Mouse (Mus musculus): ENCODE results near the gene Nfatc4.

Nfatc4 gene

DNA sequence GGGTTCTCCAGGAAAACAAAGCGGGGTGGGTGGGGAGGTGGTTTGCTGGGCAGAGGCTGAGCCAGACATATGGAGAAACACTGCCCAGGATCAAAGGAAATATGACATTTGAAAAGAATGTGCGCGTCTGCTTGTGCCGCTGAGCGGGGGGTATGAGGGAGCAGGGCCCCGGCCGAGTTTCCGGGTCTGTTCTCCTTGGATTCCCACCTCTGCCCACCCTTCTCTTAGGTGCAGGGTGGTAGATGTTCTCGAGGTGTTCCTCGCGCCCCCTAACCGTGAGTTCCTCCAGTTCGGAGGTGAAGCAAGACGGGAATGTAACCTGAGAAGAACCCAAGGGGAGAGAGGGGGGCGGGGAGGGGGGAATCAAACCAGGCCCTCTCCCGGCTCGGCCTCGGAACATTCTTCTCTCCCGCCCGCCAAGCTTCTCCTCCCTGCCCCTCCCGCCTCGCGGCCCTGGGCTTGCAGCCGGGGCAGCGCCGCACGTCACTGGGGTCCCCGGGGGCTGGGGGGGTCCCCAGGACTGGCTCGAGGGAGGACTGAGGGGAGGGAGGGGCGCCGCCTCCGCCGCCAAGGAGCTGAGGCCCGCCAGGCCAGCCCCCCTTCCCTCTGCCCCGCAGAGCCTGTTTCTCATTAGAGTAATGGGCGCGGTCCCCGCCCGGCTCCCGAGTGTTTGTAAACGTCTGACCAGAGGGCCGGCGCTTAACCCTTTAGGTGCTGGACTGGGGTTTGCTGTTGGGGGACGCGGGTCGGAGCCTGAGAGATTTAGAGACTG is at the start of gene Nfatc4:
Nfatc4 (plus strand) TSS at position 154 of the 772 bp plus-strand sequence.
- peak; percentile 73 for DNase-seq

DNA sequence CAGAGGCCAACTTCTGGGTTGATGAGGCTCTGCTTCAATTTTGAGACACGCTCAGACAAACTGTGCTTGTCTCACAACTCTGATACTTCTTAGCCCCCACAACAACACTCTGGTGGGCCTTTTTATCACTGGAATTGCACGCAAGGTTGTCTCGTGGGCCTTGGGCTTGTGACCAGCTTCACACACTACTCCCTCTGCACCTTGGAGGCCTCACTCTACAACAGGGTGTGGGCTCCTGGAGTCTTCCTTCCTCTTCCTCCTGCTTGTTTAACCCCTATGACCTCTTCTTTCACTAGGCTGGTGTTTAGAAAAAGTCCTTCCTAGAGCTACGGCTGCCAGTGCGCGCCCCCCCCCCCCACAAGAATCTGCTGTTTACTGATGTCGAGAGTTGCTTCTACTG is 46.2 kb upstream of the Nfatc4 start:
- no peak for DNase-seq

DNA sequence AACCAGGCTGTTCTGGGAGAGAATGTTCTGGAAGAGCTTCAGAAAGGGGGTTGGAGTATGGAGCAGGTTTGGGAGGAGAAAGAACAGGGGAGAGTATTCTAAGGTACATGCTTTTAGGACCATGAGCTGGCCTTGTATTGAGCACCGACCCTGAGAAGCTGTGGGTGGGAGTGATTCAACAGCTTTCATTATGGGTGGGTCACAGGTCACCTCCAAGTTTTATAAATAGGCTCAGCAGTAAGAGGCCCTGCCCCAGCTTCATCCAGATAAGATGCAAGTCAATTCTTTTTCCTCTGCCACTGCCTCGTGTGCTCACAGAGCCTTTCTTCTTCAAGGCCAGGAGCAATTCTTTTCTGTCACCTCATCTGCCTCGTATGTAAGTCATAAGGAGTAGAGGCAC is 45.8 kb upstream of the Nfatc4 start:
- no peak for DNase-seq

DNA sequence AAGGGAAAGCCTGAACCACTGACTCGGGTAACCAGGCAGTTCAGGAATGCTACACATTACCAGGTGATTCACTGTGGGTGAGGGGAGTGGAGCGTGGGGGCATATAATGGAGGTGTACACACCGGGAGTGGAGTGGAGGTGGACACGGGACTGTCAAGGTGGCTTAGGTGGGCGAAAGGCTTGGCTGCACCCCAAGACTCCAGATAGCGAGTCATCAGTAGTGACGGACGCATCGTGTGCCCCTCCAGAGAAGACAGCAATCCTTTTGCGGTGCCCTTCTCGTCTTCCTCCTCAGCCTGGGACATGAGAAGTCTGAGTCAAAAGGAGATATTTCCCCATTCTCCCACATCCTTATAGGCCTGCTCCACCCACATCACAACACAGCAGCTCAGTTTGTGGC is 45.1 kb upstream of the Nfatc4 start:
- DNase-seq: no peak

DNA sequence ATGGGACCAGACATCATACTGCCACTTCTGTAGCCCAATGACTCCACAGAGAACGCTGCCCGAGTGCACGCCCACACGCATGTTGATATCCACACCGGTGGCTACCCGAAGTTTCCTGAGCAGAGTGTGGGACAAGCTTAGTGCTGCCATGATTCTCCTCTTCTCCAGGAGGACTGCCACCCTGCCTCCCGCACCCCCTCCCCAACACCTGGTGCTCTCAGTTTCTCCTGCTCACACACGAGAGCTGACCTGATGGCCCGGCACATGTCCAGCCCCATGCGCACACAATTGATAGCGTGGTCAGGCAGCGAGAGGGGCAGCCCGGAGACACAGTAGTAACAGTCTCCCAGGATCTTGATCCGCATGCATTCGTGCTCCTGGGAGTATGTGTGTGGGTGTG is 44.3 kb upstream of the Nfatc4 start:
- DNase-seq: no peak

DNA sequence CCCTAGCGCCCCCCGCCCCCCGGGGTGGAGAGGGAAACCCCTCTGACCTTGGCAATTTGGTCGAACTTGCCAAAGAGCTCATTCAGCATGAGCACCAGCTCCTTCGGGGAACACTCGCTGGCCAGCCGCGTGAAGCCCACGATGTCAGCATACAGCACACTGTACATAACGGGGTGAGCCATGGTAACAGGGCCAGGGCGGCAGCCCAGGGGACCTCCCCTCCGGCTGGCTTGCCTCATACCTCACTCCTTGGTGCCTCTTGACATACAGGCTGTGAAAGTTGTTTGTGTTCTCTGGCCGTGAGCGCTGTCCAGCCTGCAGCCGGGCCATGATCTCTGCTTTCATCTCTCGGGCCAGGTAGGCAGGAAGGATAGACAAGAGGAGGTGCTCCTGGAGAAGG is 43.3 kb upstream of the Nfatc4 start:
- DNase-seq: no peak

DNA sequence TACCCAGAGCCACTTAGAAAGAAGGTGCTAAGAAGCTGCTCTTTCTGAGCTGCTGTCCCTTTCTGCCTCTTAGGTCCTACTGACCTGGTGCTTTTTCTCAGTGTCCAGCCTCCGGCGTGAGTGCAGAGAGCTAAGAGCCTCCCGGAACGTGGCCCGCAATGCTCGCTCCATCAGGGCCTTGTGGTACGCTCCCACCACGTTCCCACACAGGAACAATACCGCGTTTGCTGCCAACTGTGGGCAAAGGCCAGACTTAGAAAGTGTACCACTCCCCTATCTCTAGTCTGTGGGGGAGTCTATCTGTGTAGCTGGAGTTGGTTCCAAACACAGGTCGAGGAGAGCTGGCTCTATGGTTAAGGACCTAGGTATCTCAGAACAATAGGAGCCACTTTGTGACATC is 42.2 kb upstream of the Nfatc4 start:
- DNase-seq: no peak

DNA sequence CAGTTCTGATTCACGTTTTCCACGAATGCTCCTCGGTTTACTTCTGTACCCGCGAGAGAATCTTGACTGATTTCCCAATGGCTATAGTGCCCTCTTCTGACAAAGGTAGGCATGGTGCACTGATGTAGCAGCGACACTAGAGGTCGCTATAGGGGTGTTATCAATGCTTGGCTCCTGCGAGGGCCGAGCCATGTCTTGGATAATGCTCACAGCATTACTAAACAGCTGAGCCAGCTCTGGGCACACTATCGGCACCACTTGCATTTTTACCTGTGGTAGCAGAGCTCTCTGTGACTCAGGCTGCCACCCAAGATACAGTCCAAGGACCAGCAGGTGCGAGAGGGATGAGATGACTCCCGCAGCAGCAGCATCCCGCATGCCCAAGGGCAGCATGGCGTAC is 41.6 kb upstream of the Nfatc4 start:
- peak; percentile 63 for DNase-seq

DNA sequence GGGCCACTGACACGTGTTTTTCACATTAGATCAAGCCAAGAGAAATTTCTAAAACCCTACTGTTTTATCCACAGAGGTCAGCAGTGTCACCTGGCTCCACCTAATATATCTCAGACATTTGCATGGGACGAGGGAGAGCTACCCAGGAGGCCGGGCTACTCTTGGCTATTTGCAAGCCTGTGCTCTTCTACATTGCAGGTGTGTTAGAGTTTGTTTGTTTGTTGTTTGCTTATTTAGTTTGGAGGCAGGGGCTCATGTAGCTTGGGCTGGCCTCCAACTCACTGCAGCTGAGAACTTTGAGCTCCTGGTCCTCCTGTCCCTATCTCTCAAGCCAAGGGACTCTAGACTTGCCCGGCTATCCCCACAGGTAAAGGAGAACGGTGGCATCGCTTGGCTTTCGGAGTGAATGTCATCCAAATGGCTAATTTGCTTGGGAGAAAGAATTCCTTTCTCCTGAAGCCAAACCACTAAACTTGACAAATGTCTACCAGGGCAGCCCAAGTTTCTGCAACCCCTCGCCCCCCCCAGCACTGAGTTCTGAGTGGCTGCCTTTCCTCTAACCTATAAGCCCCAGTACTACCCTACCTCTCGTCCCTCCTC is 40.5 kb upstream of the Nfatc4 start:
- no peak for DNase-seq

DNA sequence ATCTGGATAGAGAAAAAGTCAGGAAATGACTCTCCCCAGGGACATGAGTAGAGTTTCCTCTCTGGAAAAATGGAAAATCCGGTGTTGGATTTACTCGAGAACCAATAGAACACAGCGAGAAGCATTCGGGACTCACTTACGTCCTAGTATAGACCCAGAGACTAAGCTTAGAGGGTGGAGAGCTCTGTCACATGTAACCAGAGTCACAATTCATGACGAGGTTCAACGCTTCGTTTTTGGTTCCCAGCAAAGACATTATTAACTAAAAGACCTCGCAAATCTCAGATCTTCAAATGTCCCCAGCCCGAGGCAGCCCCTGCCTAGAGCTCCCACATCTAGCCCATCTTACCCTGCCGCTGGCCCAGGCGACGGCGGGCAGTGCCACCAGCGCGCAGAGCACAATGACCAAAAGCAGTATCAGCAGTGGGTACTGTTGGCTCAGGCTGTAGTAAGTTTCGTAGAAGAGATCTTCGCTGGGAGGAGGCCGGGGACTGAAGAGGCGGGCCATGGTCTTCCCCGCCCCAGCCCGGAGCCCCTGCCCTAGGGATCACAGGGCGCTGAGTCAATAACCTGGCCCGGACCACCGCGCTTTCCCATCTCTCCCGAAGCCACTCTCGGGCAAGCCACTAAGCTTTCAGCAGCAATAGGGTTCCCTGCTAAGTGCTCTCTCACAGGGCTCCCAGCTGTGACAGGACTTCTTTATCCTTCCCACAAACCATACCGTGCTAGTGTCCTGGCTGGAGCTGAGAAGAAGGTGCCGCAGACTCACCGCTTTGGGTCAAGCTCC is 39.6 kb upstream of the Nfatc4 start:
- no peak for DNase-seq

DNA sequence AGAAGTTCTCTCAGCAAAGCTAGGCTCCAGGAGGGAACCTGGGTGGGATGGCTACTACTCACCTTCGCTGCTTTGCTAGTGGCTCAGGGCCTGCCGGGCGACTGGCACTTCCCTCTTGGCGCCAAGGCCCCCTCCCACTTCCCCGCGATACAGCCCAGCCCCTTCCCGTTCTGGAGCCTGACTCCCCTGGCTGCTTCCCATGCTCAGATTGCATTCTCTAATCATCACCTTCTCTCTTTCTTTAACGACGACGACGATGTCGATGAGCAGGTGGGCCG is 39.0 kb upstream of the Nfatc4 start, which contains the start of gene Adcy4:
Adcy4 (minus strand) TSS at position 138 of the 278 bp plus-strand sequence.
- no peak for DNase-seq

DNA sequence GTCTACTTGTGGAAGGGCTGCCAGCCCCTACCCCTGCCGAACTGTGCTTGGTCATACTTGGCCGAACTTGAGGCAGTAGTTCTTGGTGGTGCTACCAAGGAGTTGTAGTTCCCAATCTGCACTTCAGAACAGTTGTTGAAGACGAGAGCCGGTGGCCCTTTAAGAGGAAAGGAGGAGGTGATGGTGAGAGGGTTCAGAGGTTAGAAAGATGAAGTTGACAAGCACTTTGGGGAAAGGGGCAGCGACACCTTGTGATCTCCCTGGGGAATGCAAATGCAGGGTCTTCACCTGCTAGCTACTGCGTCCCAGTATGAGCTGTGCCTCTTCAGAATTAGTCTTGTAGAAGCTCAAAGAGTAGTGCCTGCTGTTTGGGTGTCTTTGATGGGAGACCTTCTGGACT is 37.7 kb upstream of the Nfatc4 start:
- DNase-seq: no peak

DNA sequence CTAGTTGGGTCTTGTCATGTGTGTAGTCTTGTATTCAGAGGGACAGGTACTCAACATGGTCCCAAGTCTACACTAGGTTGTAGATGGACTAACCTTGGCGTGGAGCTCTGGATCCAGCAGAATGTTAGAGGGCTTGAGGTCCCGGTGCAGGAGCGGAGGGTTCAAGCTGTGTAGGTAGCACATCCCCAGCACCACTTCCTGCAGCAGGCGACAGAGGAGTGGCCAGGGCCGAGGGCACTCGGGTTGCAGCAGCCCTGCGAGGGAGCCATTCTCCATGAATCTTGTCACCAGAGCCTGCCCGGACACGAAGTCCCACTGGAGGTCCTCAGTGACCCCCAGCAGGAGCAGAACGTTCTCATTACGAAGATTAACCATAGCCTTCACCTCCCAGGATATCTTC is 35.2 kb upstream of the Nfatc4 start:
- no peak for DNase-seq

DNA sequence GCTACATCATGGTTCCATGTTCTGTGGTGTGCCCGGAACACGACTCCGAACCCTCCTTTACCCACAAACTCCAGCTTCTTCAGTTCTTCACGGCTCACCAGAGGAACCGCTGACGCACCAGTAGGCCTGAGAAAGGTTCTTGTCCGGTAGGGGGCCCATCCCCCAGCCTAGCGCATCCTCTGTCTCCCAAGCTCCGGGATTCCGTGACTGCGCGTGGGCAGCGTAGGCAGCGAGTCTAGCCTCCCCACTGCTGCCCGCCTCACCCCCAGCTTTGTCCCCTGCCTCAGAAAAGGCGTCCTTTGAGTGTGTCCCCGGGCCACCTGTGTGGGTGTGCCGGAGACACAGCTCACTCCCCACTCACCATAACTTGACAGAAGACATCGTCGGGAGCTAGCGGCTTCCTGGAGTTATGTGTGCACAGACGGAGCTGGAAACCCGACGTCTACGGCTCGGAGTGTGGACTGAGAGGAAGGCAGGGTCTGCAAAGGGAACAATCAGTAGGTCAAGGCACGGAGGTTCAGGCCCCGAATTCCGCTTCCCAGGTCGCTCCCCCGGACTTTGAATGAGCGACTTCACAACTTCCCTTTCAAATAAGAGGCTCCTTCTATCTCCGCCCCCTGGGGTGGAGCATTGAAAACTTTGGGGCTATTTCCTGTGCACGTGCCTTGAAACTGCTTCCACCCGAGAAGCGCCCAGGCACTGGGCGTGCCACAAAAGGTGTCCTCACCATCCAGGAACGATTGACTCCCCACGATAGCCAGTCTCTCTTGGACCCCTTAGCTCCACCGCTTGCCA is 34.5 kb upstream of the Nfatc4 start, which contains the start of gene Ripk3:
Ripk3 (minus strand) TSS at position 610 of the 795 bp plus-strand sequence.
- no peak for DNase-seq

DNA sequence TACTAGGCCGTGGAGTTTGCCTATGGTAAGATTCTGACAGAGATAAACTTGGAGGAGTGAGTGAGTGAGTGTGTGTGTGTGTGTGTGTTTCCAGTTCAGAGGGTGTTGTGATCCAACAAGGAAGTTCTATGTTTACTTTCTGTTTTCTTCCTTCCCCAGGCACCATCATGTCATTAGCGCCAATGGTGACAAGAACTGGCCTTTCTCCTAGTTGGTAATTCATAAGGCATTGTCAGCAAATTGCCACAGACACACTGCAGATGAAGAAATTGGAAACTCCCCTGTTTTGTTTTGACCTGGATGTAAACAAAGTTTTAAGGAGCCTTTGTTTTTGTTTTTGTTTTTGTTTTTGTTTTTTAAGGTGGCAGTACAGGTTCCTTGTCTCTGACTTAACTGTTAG is 29.5 kb upstream of the Nfatc4 start:
- no peak for DNase-seq

DNA sequence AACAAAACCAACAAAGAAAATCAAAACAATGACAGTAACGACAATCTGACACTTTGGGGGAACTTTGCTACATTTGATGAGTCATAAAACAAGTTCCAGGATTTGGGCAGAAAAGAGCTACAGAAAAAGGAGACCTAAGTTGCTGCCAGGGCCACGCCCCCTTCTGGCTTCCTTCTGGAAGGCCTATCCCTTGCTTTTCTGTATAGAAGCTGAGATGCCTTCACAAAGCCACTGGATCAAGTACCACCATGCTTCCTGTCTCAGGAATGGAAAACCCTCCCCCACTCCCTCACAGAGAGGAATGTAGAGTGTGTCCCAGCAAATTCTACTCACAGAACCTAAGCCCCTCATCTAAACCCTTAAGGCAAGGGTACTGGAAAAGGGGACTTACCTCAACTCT is 29.0 kb upstream of the Nfatc4 start:
- DNase-seq: no peak

DNA sequence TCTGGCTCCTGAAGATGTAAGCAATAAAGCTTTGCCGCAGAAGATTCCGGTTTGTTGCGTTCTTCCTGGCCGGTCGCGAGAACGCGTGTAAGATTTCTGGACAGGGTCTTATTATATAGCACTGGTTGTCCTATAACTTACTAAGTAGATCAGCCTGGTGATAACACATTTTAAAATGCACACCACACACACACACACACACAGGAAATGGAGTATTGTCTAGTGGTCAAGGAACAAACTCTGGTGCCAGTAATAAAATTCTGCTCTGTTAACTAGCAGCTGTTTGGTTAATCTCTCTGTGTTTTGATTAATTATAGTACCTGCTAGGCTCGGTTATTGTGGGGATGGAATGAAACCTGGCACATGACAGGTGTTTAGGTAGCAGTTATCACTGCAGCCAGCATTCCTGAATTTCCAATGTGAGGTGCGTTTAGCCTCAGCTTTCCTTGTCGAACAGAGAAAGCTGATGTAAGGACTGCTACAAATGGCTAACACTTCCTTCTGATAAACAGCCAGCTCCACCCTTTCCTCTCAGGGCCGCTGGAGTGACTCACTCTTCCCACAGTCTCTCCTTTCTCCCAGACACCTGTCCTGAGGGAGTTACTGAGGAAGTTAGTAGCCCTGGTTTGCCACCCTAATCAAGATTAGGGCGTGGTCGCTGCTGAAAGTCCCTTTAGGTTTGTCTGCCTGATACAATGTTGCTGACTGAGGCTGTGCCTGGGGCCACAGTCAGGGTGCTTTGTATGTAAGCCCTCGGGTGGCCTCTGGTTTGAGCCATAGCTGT is 27.4 kb upstream of the Nfatc4 start:
- no peak for DNase-seq

DNA sequence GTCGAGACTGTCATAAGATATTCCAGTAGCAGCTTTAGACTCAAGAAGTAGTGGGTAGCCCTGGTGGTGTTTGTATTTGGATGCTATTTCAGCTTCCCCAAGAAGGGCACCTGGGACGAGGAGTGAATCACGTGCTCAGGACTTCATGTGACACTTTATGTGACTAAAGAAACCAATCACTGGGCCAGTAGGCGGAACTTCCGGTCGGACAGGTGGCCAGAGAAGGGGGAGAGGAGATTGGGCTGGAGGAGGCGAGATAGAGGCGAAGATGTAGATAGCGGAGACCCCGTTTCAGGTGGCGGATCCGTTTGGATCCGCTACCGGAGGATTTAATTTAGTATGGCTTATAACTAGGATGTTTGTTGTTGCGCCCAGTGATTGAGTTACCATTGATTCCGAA is 8.1 kb upstream of the Nfatc4 start:
- DNase-seq: peak; percentile 88

DNA sequence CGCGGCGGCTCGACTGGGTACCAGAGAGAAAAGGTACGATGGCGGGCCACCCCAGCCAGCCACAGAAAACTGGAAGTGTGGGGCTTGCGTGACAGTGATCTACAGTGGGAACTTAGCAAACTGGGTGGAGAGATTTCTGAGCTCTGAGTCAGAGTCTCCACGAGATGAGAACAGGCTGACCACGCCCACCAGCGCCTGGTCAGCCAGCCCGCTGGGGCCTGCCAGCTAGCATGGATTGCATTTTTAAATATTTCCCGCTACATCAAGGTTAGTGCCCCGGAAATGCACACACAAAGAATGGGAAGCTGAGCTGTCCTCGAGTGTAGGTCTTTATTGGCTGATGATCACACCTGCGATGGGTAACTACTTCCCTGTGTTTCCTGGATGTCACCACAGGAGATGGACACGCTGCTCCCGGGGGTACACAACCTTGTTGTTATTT is 7.6 kb upstream of the Nfatc4 start:
- DNase-seq: peak; percentile 68

DNA sequence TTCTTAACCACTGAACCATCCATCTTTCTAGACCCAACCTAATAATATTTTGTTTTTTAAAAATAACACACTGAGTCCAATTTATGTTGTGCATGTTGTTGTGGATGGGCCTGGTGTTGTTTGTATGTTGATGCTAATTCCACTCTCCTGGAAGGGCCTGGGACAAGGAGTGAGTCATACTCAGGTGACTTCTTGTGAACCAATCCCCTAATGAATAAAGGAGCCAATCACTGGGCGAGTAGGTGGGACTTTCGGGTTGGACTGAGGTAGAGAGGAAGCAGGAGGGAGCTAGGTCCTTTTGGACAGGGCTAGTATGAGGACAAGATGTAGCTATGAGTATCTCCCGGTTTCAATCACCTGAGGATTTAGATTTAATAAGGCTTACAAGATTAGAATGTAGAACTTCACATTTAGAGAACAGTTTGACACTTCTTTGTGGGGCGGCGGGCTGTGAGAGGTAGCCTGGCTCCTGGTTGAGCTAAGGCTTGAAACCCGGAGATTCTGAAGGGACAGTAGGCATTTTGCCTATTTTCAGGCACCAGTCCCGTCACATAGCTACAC is 3.0 kb upstream of the Nfatc4 start:
- peak; percentile 1 for DNase-seq

DNA sequence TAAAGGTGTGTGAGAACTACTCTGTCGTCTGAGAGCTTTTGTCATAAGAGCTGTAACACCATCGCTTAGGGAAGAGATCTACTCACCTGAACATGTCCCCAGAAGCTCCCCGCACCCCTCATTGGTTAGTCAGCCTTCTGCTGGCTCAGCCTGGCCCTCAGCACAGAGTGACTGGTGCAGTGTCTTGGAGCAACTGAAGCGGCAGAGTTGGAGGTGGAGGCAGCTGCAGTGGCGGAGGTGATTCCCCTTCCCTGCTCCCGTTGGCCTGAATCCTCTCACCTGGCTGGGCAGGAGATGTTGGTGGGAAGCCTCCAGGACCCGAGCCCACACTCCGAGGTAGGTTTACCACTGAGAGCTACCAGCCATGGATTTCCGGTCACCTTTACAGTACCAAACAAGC is 2.4 kb upstream of the Nfatc4 start:
- peak; percentile 0 for DNase-seq

DNA sequence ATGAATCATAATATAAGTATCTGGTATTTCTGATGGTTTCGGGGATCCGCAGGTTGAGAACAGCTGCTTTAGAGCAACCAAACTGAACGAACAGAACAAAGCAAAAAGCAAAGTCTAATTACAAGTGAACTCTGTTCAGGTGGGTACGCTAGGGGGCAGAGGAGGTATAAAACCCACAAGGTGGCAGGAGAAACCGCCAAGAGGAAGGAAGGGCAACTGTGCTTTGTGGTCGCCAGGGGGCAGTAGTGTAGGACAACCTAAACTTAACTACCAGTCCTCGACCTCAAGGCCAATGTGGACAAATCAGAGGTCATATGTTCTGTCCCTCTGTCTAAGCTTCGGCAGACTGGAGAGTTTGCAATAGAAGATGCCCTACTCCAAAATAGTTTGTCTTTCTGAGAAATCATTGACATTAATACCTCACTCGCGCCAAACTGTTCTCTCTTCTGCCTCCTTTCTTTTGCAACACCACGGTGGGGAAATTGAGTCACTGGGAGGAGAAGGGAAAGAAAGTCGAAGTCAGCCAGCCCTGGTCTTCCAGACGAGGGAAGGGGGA is 431 bp upstream of the Nfatc4 start:
- DNase-seq: peak; percentile 81

Data from kidney, adult 11 months (tissue).